Mouse (Mus musculus): ENCODE data around the gene Pigb.

Gene Pigb

DNA sequence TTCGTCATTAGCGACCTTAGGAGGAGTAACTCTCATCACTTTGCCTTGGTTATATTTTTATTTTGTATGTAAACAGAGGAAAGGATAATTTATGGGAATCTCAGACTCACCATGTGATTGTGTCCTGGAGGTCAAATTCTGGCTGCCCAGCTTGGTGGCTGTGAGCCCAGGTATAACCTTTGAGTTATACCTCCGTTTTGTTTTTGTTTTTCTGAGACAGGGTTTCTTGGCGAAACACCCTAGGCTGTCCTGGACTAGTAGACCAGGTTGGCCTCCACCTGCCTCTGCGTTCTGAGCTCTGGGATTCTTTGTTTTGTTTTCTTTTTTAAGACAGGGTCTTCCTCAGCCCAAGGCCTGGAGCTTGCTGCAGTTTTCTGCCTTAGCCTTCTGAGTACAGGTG is 51.5 kb downstream of the Pigb start:
- DNase-seq = peak; percentile 23 to 46

DNA sequence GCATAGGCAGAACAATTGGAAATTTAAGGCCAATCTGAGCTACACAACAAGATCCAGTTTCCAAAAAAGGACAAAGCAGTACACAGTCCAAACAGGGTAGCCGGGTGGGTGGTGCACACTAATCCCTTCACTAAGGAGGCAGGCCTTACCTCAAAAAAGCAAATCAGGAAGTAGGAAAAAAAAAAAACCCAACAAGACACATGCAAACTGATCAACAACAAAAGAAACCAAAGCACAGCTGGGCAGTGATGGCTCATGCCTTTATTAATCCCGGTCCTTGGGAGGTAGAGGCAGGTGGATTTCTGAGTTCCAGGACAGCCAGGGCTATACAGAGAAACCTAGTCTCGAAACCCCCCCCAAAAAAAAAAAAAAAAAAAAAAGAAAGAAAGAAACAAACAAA is 52.5 kb downstream of the Pigb start:
- DNase-seq = no peak

DNA sequence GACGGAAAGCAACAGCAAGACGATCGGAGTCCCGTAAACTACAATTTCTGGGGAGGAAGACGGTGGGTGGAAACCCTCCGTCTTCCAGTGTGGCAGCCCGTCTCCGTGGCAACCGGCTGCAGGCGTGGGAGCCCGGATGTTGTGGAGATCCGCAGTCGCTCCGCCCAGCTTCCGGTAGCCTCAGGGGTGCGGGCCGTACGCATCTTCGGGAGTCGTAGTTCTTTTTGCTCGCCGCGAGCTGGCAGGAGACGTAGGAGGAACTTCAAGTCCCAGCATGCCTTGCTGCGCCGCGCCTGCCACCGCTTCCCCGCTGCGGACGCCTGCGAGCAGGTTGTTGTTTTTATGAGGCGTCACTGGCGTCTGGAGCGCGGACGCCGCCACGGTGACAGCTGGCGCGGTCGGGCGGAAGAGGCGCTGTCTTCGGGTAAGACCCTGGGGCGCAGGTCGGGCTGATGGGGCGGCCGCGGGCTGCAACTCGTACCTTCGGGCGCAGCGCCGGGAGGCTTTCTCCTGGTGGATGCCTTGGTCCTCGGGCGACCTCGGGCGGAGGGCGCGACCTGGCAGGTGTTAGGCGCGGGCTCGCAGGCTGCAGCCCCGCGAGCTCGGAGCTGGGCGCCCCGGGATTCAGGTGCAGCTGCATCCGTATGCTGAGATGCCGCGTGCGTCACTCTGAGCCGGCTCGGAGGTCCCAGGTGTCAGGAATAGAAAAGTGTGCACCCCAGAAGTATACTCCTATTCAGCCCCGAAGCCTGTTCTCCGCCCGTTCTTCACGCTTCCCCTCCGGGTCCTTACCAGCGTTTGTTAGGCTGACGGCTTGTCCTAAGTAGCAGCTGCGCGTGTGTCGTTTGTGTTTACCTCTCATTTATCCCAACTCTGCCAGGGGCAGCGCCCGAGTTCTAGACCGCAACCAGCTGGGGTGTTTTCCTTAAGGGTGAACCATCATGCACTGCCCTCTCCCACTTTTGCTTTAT is 54.6 kb downstream of the Pigb start, which contains the start of the genes Ccpg1os and Ccpg1:
TSS of gene Ccpg1os (minus strand) at position 133 of the 971 bp plus-strand sequence.
TSS of gene Ccpg1 (plus strand) at position 180 of the 971 bp plus-strand sequence.
- peak; percentile 97 to 99 for DNase-seq

DNA sequence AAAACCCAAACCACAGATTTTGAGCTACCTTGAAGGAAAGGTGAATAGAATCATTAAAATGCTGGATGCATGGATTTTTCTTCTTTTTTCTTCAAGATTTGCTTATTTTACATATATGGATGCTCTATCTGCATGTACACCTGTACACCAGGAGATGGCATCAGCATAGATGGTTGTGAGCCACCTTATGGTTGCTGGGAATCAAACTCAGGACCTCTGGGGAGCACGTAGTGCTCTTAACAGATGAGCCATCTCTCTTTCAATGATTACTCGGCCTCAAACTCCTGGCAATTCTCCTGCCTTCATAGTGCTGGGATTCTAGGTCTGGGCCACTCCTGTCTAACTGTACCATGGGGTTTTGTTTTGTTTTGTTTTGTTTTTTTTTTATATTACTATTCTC is 57.1 kb downstream of the Pigb start:
- no peak for DNase-seq

DNA sequence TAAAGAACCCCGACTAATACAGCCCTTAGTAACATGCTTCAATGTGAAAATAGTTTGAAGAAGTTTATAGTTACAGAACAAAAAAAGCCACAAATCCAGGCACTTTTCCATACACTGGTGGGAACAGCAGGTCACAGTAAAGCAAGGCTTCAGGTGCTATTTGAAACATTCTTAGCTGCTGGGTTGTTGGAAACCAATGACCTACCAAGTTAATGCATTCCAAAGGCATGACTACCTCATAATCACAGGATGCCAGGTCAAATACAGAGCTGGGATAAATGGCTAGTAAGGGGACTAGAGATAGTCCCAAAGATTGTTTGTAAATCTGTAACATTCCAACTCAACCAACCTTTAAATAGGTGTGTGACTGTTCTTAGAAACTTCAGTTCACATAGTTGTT is 64.9 kb downstream of the Pigb start:
- no peak for DNase-seq

DNA sequence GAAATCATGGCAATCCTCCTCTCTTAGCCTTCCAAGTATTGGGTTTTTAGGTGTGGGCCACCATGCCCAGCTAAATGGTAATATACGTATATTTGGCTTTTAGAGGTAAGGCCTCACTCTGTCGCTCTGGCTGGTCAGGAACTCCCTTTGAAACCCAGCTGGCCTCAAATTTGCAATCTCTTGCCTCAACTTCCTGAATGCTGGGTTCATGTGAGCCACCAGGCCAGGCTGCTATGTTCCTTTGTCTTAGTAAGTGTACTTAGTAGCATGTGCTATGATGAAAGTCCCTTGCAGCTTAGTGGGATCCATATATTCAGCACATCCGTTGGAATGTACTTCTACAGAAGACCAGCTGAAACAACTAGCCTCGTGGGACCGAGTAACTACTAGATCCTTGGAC is 65.4 kb downstream of the Pigb start:
- DNase-seq = no peak

DNA sequence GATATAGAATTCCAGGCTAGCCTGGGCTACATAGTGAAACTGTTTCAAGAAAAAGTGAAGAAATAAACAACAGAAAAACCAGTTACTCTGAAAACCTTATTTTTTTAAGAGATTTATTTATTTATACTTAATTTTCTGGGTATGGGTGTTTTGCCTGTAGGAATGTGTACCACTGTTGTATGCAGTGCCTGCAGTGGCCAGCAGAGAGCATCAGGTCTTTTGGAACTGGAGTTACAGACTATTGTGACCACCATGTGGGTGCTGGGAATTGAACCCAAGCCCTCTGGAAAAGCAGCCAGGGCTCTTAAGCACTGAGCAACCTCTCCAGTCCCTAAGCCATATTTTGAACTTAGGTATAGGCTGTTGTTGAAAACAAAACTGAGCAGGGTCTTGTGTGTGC is 67.2 kb downstream of the Pigb start:
- DNase-seq = no peak

DNA sequence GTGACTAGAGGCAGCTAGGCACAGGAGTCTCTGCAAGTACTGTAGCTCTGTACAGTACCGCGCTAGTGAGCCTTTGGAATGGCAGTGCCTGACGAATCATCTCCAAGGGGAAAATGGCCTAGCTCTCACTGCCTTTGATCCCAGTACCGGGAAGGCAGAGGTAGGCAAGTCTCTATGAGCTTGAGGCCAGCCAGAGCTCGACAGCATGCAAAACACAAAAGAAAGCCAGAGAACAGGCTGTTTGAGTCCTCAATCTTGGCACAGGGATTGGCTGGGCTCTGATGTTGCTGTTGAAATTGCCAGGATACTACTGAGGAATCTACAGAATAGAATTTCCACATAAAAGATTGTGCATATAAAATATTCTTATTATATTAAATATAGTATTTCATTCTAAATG is 67.7 kb downstream of the Pigb start:
- no peak for DNase-seq

DNA sequence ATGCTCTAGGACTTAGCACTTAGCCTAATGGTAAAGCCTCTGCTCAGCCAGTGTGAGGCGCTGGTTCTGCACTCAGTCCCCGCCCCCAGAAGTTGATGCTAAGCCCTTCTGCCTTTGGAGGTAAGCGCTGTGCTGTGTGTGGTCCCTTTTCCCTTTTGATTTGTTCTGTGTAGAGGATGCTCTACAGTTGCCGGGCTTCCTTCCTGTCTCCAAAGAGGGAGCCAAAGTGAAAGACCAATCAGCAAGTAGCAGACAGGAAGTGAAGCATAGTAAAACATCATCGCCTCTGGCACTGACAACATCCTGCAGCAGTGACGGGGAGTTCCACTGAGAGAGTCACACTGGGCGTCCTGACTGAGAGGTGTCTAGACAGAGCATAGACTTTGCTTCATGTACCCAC is 70.3 kb downstream of the Pigb start:
- DNase-seq = peak; percentile 5 to 41

DNA sequence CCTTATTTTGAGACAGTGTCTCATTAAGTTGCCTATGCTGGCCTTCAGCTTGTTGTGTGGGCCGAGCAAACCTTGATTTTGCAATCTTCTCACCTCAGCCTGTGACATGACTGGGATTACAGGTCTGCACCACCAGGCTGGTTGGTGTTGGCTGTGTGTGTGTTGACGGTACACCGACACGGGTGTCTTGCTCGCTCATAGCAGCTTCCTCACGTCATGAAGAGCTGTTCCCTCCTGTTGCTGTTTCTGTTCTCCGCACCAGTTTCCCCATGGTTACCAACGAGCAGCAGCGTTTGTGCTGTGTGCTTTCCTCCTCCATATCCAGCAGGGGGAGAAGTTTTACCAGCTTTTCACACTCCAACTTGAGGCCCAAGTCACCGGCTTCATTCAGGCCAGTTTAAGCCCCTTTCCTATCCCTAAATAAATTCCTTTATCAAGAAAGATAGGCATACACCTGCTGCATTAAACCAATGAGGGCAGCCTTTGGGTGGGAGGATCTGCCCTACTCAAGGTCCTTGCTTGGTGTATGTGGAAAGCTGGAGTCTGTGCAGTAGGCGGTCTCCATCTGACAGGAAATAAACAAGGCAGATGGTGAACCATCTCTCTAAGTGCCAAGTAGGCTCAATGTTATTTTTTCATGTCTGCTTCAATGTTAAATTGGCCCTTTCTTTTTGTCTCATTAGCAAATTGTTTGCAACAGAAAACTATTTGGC is 71.7 kb downstream of the Pigb start:
- peak; percentile 32 to 43 for DNase-seq

DNA sequence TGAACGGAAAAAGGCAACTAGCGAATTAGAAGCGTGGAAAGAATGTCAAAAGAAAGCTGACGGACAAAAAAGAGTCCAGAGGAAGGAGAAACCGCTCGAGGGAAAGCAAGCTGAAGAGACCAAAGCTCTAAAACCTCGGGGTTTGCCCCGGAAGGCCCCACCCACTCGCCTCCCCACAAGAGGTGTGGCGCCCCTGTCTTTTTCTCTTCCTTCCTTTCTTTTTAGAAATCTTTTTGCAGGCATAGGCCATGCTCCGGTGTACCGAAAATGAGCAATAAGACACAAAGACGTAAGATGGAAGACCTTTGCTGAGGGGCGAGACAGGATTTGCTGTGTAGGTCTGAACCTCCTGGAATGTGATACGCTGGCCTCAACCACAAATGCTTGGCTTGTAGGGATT is 78.2 kb downstream of the Pigb start:
- no peak for DNase-seq

DNA sequence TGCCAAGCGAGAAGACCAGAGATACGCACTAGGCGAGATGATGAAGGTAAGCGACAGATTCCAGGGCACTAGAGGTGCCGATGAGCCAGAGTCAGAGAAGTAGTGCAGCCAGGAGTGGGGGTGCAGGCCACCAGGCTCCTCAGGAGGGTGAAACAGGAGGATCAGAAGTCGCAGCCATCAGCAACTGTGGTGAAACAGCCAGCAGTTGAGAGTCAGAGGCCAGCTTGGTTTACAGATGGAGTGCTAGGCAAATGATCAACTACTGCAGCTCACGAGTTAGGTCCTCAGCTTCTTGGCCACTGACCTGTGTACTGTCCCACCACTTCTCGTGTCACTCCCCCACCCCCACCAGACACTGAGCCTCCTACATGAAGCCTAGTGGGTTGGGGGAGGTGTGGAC is 78.8 kb downstream of the Pigb start:
- DNase-seq = peak; percentile 40 to 66

DNA sequence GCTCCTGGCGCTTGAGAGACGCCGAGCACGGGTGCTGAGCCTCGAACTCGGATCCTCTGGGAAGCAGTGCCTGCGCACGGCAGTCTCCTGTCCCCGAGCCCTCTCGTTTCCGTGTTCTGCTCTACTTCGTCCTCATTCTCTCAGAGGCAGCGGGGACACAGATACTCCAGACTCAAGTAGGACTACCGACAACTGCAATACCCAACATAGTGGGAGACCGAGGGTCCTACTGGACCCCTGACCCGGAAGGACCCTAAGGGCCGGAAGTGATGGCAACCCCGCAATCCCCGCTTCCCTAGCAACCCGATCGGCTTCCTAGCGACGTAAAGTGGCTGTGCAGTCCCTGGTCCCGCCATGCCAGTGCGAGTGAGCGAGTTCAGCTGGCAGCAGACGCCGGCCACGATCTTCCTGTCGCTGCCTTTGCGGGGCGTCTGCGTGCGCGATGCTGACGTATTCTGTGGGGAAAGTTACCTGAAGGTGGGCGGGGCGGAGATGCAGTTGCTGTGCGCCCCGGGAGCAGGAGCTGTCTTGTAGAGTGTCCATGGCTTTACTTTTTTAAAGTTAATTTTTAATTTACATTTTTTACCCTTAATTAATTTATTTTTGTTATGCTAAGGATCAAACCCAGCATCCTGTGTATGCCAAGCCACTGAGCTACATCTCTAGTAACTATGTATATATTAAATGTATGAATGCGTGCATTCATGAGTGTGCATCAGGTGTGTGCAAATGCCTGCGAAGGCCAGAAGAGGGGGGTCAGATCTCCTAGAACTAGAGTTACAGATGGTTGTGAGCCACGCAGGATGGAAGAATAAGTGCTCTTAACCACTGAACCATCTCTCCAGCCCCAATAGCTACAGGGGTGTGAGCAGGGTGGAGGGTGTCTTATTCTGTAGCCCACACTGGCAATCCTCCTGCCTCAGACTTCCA is 81.4 kb downstream of the Pigb start, which contains the start of the genes Dyx1c1 and Gm44503:
TSS of gene Dyx1c1 (plus strand) at position 265 of the 930 bp plus-strand sequence.
TSS of gene Gm44503 (plus strand) at position 332 of the 930 bp plus-strand sequence.
- peak; percentile 81 to 92 for DNase-seq

Measured in kidney, postnatal 25 days (tissue).